Mouse (Mus musculus) lung, postnatal 4 days (tissue): ENCODE measurements around the gene Cartpt.
"Not testable (repeated sequence)": the region's sequence is repeated elsewhere in the genome, so short reads cannot be mapped to it uniquely, and the experiment has no call there.

Experiments
- DNase-seq, 2 experiments: peaks; one replicate each; pipeline ENCODE4 v3.0.0; 2021

Cartpt gene

GRCm38 (mm10) chr13:99900965-99901364 is at the start of gene Cartpt:
Gene Cartpt (minus strand): TSS chr13:99901091.
- DNase-seq, result no peak

- no peak for DNase-seq
These were observed 46.5 kb upstream of the Cartpt start for GRCm38 (mm10) chr13:99947417-99947816.

GRCm38 (mm10) chr13:99943525-99943924 is 42.6 kb upstream of the Cartpt start:
- DNase-seq, result no peak

- DNase-seq, result no peak
These were observed 39.7 kb upstream of the Cartpt start for GRCm38 (mm10) chr13:99940601-99941000.

GRCm38 (mm10) chr13:99939320-99939671 is 38.4 kb upstream of the Cartpt start:
- DNase-seq, result no peak

GRCm38 (mm10) chr13:99938606-99939319 is 37.9 kb upstream of the Cartpt start:
- DNase-seq, result no peak

- no peak for DNase-seq
These were observed 36.9 kb upstream of the Cartpt start for GRCm38 (mm10) chr13:99937741-99938140.

- no peak for DNase-seq
These were observed 31.5 kb upstream of the Cartpt start for GRCm38 (mm10) chr13:99932406-99932805.

- no peak for DNase-seq
These were observed 30.6 kb upstream of the Cartpt start for GRCm38 (mm10) chr13:99931502-99931901.

GRCm38 (mm10) chr13:99926249-99926648 is 25.4 kb upstream of the Cartpt start:
- DNase-seq, result no peak

- DNase-seq, result no peak
These were observed 14.7 kb upstream of the Cartpt start for GRCm38 (mm10) chr13:99915632-99916031.

GRCm38 (mm10) chr13:99900557-99900892 is 366 bp downstream of the Cartpt start:
- DNase-seq, result peak; percentile 61 to 67

GRCm38 (mm10) chr13:99899670-99900556 is 978 bp downstream of the Cartpt start:
- DNase-seq, result no peak

GRCm38 (mm10) chr13:99898816-99899215 is 2.1 kb downstream of the Cartpt start:
- DNase-seq, result no peak

- no peak for DNase-seq
These were observed 15.3 kb downstream of the Cartpt start for GRCm38 (mm10) chr13:99885636-99886035.

GRCm38 (mm10) chr13:99881774-99882173 is 19.1 kb downstream of the Cartpt start:
- DNase-seq, result not testable (repeated sequence)

- DNase-seq, result no peak
These were observed 21.2 kb downstream of the Cartpt start for GRCm38 (mm10) chr13:99879696-99880095.

GRCm38 (mm10) chr13:99872059-99872458 is 28.8 kb downstream of the Cartpt start:
- DNase-seq, result no peak

- no peak for DNase-seq
These were observed 32.5 kb downstream of the Cartpt start for GRCm38 (mm10) chr13:99868438-99868837.

GRCm38 (mm10) chr13:99864331-99864730 is 36.6 kb downstream of the Cartpt start:
- DNase-seq, result no peak

GRCm38 (mm10) chr13:99860670-99861069 is 40.2 kb downstream of the Cartpt start:
- no peak for DNase-seq

GRCm38 (mm10) chr13:99859082-99859481 is 41.8 kb downstream of the Cartpt start:
- no peak for DNase-seq

GRCm38 (mm10) chr13:99857879-99858278 is 43.0 kb downstream of the Cartpt start:
- DNase-seq, result no peak

- no peak for DNase-seq
These were observed 43.6 kb downstream of the Cartpt start for GRCm38 (mm10) chr13:99857336-99857735.
